Mouse (Mus musculus) stomach, postnatal 0 days (tissue): Measurements from ENCODE around the gene Mlh1.

ENCODE experiments used
- CTCF ChIP-seq: IDR thresholded peaks from 2 replicates; pipeline ENCODE4 v1.5.1; 2016; ENCODE audit warnings: antibody characterized with exemption, low read depth, mild to moderate bottlenecking, moderate library complexity
- EP300 ChIP-seq: optimal IDR thresholded peaks from 2 replicates; pipeline ENCODE3; 2016; ENCODE audit warnings: antibody characterized with exemption

GRCm38 (mm10) chr9:111313793-111314192, 42.2 kb upstream of the Mlh1 start:
- TF ChIP-seq EP300 (no peak), CTCF (no peak)
